Mouse (Mus musculus) adrenal gland, adult (tissue): Measurements from ENCODE around the gene Scarf2.

ENCODE experiments used
- DNase-seq, 2 experiments: peaks; one replicate each; pipeline ENCODE4 v3.0.0; 2022 to 2023; ENCODE audit warnings: low spot score in 1 of 2; ENCODE audit not compliant: inconsistent age in 2 of 2

The Scarf2 gene

GRCm38 (mm10) chr16:17796971-17797811 is at the start of gene Scarf2:
Gene Scarf2, plus strand, starts transcription at chr16:17797282.
- DNase-seq: peak; percentile 21 to 55

- DNase-seq: peak in 1 of 2 experiments; percentile 17
Observed at GRCm38 (mm10) chr16:17753001-17753400, 44.1 kb upstream of the Scarf2 start.

- DNase-seq: peak; percentile 45 to 71
Observed at GRCm38 (mm10) chr16:17753686-17754085, 43.4 kb upstream of the Scarf2 start.

GRCm38 (mm10) chr16:17757756-17758155 is 39.3 kb upstream of the Scarf2 start:
- DNase-seq: no peak

- no peak for DNase-seq
Observed at GRCm38 (mm10) chr16:17758902-17759301, 38.2 kb upstream of the Scarf2 start.

GRCm38 (mm10) chr16:17759344-17759773 is 37.7 kb upstream of the Scarf2 start, which contains the start of gene Klhl22:
Gene Klhl22, plus strand, starts transcription at chr16:17759618.
- peak; percentile 93 to 97 for DNase-seq

GRCm38 (mm10) chr16:17759813-17760321 is 37.2 kb upstream of the Scarf2 start:
- DNase-seq: peak; percentile 70 to 89

- DNase-seq: peak; percentile 34 to 67
Observed at GRCm38 (mm10) chr16:17760657-17761056, 36.4 kb upstream of the Scarf2 start.

- DNase-seq: no peak
Observed at GRCm38 (mm10) chr16:17761074-17761473, 36.0 kb upstream of the Scarf2 start.

- DNase-seq: no peak
Observed at GRCm38 (mm10) chr16:17764108-17764511, 33.0 kb upstream of the Scarf2 start.

- peak; percentile 66 to 80 for DNase-seq
Observed at GRCm38 (mm10) chr16:17768834-17769233, 28.2 kb upstream of the Scarf2 start.

- DNase-seq: peak; percentile 18 to 60
Observed at GRCm38 (mm10) chr16:17771117-17771865, 25.8 kb upstream of the Scarf2 start.

GRCm38 (mm10) chr16:17776828-17777227 is 20.3 kb upstream of the Scarf2 start:
- peak in 1 of 2 experiments; percentile 70 for DNase-seq

- DNase-seq: no peak
Observed at GRCm38 (mm10) chr16:17778223-17778622, 18.9 kb upstream of the Scarf2 start.

- peak in 1 of 2 experiments; percentile 56 for DNase-seq
Observed at GRCm38 (mm10) chr16:17779692-17780091, 17.4 kb upstream of the Scarf2 start.

GRCm38 (mm10) chr16:17785337-17785736 is 11.7 kb upstream of the Scarf2 start:
- no peak for DNase-seq

GRCm38 (mm10) chr16:17792728-17793127 is 4.4 kb upstream of the Scarf2 start:
- no peak for DNase-seq

- no peak for DNase-seq
Observed at GRCm38 (mm10) chr16:17794047-17794446, 3.0 kb upstream of the Scarf2 start.

GRCm38 (mm10) chr16:17795643-17796042 is 1.4 kb upstream of the Scarf2 start:
- no peak for DNase-seq

- no peak for DNase-seq
Observed at GRCm38 (mm10) chr16:17796519-17796918, 563 bp upstream of the Scarf2 start.

GRCm38 (mm10) chr16:17797812-17798311 is 780 bp downstream of the Scarf2 start:
- DNase-seq: peak in 1 of 2 experiments; percentile 54
